Mouse (Mus musculus) cerebellum, postnatal 14 days (tissue): ENCODE measurements at regions not wholly inside any gene's neighbourhood (a gene's known extent, or its start where the extent isn't known, plus 50 kb on each side); places are given as distances from the start of the nearest gene placed in this dataset.

Source experiments
- DNase-seq, 2 experiments: peaks; one replicate each; pipeline ENCODE4 v3.0.0; 2021; ENCODE audit warnings: mixed read lengths in 2 of 2

DNA sequence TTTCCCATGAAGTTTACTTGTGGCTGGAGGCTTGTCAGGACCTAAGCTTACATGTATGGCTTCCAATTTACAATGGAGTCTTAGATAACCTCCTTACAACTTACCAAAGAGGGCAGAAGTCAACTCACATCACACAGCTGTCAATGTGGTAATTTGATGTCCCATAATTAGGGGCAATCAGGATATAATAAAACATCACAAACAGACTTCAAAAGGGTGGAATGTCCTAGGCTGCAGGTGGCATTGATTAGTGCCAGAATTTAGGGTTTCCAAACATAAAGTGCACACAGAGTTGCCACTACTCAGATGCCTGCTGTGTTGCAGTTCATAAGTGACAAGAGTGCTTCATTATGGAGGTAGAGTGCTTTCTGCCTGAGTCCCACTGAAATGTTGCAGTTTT, 227.9 kb downstream of the Rnd3 start:
- DNase-seq: no peak

DNA sequence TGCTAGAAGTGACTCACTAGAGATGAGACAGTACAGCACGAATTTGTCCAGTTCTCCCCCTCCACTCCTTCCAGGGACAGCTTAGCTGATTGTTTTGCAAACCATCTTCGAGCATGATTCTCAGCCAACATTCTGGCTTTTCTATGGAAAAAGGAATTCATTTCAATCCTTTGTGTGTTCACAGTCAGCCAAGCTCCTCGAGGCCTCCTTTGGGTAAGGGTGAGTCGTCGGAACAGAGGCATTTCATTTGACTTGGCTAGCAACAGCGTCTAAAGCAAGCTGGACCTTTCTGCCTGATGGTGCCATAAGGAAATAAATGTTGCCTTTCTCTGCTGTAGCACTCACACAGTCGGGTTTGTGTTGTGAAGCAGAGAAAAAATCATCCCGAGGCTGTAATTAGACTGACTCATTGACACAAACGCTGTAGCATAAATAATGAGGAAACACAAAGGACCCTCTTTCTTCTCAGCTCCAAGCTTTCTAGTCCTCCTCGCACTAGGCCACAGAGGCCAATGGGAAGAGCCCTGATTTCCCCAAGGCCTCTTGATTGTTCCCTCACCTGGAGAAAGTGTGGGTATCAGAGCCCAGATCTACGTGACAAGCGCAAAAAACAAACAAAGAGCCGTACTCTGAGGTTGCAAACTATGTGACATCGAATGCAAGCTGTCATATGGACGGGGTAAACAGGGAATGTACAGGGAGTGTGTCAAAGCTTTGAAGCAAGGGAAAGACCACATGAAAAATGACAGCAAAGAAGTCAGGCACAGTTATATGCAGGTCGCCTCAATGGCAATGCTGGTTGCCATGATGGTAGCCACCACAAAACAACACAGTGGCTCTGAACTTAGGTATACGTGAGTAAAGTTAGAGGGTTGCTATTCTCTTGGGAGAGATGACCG, 232.3 kb downstream of the Rnd3 start:
- DNase-seq: peak in 1 of 2 experiments; percentile 5

DNA sequence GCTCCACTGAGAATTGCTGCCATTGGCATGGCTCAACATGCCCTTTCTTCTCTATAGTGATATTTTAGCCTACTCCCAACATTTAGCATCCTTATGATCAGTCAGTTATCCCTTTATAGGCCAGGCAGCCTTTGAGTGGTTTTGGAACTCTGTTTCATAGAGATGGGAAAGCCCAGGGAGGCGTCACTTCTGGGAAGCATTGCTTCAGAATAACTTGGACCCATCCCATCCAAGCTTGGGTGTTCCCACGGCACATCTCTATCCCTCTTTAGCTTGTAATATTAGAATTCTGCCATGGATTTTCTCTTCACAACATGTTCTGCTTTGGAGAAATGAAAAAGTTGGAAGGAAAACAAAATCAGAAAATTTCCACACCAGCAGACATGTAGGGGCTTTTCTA, 233.8 kb downstream of the Rnd3 start:
- DNase-seq: no peak

DNA sequence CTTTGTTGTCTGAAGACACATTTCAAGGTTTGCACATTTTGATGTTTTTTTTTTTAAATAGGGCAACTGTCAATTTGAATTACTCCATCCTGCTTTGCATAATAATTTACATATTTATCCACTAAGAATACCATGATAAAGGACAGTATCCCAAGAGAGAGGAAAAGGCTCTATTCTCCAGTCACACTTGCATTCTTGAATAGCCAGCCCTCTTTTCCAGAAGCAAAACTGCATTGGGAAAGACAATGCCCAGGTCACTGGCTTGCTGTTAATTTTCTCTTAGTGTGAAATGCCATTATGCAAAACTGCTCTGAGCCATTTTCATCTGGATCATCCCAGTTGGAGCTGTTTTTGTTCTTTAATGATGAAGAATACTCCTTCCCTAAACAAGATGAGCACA, 234.7 kb downstream of the Rnd3 start:
- no peak for DNase-seq

DNA sequence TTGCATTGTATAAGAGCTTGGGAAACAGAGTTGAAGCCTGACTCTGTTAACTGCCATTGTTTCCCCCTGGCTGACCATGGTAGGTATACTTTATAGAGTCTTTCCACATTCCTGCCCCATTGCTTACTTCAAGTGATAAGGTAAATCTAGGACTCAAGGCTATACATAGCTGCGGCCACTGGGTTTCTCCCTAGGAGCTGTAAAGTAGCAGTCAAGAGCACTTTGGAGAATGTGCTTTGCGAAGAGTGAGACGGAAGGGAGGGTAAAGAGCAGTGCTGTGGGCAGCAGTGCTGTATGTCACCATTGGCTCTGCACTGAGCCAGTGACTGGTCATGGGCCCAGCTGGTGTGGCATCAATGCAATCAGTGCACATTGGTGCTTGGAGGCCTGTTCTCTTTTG, 240.1 kb downstream of the Rnd3 start:
- no peak for DNase-seq

DNA sequence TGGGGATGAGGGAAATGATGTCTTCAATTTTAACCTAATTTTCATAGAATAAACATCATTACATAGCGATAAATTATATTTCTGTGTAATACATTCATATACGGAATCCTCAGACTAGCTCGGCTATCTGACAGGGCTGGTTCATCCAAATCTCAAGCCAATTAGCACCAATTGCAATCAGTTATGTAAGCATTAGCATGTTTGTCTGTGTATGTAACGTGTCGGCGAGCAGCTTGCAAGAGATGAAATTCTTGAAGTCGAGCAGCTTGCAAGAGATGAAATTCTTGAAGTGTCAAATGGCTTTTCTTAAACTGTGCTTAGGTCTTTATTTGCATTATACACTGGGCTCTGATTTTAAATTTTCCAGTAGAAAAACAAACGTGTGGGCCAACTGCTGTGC, 246.2 kb downstream of the Rnd3 start:
- no peak for DNase-seq

DNA sequence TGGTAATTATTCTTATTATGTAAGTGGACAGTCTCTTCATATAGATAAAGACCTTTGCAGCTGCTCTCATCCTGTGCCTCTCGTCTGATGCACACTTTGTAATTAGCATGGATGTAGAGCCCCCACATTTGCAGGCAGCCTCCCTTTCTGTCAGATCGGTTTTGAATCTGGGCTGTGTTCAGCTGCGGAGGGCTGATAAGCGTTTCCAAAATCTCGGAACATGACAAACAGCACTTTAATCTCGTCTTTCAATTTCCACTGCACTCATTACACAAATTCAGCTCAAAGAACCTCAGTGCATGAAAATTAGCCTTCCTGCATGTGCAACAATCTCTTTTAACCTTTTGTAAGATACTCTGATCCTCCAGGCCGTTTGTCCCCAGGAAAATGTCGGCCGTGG, 246.7 kb downstream of the Rnd3 start:
- no peak for DNase-seq

DNA sequence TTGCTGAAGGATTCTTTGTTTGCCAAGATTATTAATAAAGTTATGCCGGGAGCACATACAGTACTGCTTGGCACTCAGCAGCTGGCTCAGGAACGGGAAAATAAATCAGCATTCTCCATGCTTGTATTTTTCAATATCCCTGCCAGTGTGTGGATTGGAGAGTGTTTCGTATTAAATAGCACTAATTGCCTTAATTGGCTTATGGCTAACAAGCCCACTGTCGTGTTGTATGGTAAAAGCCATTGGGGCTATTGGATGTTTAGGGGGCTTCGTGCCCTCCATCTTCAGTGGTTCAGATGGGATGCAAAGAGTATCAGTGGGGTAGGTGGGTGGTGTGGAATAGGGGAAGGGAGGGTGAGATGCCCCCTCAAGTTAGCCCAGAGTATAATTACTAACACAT, 259.9 kb downstream of the Rnd3 start:
- no peak for DNase-seq

DNA sequence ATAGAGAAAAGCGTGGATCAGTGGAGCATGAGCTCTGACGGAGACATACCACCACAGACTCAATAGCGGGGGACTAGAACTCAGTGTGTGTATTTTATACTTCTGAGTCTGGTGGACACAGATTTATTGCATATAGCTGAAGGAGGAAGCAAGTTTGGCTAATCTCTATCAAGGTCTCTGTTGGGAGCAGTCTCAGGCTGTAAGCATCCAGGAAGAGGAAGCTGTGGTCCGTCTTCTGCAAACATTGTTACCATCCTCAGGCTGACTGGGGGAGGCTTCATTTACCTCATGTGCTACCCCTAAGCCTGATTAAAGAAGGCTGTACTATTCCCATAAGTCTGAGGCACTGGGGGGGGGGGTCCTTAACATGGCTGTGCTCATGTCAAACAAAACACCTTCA, 261.0 kb downstream of the Rnd3 start:
- DNase-seq: no peak

DNA sequence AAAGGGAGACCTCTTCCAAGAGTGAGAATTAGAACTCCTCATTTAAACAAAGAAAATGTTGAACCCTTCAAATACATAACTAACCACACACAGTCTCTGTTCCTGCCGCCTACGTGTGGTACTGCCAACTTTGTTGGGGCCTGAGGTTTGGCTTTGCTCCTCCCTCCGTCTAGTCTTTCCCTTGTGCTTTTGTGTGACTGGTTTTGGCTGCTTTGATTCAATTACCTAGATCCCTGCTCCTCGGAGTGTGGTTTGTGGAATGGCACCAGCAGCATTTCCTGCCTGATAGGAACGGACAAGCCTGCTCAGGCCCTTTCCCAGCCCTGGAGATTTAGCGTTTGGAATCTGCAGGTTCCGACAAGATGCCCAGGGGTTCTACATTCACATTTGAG, 263.0 kb downstream of the Rnd3 start:
- DNase-seq: peak; percentile 15 to 28

DNA sequence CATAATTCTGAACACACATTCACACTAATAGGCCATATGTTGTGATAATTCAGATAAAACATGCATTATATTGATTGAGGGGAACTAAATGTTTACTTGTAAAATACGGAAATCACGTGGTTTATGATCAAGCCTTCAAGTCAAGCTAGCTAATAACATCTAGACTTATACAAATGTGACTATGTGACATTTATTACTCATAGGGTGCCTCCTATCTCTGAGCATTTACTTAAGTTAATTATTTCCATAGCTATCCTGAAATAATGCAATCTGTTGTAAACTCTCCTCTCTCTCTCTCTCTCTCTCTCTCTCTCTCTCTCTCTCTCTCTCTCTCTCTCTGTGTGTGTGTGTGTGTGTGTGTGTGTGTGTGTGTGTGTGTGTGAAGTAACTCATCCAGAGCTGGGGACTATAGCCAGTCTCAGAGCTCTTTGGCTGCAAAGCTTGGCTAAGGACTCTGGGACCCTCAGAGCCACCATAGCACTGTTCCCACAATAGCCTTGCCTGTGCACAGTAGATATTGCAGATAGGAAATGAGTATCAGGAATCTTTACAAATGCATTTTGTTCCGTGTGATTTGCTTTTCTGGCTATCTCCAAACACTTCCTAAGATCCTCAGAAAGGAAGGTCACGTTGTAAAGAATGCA, 263.5 kb downstream of the Rnd3 start:
- DNase-seq: no peak

DNA sequence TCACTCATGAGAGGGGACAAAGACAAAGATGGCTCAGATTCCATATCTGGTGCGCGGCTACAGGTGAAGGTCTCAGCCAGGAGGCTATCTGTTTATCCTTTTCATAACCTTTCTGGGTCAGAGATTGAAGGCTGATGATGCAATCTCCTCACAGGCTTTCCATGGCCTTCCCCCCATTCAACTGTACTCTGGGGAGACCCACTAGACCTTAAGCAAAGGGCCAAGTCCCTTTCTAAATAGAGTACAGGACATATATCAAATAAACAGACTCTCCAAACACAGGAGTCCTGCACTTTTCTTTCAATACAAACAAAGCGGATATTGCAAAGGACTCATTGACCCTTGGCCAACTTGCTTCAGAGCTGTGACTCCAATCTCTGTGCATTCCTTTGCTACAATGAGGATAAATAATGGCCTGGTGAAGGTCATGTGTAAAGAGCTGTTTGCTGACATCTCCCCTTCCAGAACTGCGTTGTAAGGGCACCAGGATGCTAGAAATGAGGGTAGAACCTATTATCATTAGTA, 267.3 kb downstream of the Rnd3 start:
- DNase-seq: no peak

DNA sequence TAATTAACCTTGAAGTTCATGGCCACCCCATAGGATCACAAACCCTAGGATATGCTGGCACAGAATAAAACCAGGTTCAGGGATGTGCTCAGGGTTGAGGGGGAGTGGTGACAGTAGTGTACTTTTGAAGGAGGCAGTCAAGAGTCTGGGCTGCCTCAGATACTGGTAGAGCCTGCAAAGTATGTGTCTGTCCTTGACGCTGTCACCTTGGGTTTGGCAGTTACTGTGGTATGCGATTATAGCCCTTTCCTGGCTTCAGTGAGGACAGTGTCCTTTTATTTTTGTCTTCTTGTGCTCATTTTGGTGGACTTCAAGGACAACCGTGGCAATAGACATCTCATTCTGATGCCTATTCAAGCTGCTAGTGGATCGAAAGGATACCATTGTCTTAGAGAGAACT, 268.1 kb downstream of the Rnd3 start:
- DNase-seq: no peak

DNA sequence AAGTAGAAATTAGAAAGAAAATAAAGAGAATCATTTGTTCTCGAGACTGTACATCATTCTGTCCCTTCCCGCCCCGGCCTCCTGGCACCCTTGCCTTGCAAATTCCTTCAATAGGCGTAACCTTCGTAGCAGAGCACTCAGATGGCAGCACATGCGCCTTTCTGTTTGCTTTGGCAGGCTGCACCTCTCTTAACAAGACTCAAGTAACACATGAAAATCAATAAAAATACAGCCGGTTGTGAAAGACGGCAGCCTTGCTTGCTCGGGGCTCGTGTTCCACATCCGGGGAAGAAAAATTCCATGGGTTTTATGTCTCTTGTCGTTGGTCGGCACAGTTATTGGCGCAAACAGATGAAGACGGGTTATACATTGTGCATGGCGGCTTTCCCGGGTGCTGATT, 271.2 kb downstream of the Rnd3 start:
- no peak for DNase-seq

DNA sequence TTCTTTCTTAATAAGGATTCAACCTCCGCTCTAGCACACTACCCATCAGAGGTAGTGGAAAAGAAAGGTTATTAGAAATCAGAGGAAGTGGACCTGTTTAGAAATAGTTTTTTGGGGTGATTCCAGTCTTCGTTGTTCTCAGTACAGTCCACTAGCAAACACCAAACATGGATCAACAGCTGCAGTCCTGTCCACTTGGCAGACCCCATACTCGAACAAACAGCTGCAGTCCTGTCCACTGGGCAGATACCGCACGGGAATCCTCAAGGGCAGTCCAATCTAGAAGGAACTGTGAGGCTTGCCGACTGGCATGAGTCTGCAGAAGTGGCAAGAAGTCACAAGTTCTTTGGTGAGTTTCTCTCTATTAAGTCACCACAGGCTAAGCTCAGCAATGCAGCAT, 273.8 kb downstream of the Rnd3 start:
- no peak for DNase-seq

DNA sequence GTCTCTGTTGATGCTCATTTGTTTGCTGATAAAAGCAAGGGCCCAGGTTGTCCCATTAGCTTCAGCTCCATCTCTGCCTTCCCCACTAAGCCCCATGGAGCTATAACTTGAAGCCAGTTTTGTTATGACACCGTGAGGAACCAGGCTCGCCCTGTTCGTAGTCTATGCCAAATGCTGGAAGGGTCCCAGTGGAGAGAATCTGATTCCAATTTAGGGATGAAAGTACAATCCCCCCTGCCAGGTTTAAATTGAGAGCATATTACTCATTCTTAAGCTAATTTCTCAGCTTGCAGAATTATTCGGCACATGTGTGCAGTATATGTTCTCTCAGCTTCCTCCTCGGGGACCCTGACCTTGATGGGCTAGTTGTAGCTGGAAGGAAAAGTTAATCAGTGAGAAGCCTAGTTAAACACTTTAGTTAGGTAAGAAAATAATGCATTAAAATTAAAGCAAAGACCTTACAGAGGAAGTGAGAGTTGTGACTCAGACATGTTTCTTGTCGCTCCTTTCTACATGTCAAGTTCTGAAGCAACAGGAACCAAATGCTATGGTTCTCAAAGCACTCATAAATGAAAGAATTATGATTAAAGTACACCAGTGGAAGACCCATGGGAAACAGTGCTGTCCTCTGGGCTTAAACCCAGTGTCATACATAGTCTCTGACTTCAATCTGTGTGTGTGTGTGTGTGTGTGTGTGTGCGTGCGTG, 295.2 kb downstream of the Rnd3 start:
- DNase-seq: no peak

DNA sequence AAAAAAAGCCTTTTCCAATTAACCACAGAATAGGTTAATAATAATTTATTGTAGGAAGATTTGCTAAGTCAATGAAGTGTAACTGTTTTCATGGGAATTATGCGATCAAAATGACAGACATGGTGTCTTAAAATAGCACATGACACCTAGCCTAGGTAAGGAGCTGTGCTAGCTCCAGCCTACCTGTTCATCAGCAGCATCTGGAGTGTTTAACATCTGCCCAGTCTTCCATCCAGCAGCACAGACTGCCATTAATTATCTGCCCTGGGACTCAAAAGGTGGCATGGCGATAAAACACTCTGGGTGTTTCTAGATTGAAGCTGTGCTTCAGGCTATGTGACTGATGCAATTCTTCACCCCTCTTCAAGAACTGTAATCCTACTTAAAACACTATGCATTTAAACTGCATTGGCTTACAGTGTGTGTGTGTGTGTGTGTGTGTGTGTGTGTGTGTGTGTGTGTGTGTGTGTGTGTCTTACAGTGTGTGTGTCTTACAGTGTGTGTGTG, 296.4 kb downstream of the Rnd3 start:
- DNase-seq: no peak

DNA sequence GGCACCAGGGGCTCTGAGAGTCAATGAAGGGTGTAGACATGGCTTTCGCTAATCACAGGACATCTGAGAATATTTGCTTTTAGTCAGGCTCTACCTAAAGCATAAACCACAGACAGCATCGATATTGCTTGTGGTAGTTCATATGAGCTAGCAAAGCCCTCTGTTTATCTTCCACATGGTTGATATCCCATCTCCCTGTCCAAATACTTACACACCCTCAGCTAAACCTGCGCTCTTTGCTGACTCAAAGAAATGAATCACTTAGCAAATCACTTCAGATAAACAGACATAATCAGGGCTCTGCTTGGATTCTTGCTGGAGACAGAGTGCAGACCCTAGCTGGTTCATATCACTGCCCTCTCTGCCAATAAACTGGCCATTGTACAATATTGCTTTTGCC, 298.8 kb downstream of the Rnd3 start:
- DNase-seq: no peak

DNA sequence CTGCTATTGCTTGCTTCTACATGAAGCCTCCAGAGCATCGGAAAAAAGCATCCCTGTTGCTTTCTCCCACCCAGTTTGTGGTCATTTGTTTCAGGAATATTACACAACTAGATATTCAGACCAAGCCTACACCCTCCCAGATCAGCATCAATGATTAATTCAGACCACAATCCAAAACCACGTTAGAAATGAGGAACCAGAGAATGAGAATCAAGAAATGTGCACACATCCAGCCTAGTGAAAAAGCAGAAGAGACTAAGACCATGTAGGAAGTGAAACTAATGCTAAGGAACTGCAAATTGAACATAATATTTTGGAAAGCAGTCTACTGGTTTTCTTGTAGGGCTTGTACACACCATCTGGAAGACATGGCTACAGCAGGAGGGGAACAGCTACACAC, 307.0 kb downstream of the Rnd3 start:
- DNase-seq: no peak

DNA sequence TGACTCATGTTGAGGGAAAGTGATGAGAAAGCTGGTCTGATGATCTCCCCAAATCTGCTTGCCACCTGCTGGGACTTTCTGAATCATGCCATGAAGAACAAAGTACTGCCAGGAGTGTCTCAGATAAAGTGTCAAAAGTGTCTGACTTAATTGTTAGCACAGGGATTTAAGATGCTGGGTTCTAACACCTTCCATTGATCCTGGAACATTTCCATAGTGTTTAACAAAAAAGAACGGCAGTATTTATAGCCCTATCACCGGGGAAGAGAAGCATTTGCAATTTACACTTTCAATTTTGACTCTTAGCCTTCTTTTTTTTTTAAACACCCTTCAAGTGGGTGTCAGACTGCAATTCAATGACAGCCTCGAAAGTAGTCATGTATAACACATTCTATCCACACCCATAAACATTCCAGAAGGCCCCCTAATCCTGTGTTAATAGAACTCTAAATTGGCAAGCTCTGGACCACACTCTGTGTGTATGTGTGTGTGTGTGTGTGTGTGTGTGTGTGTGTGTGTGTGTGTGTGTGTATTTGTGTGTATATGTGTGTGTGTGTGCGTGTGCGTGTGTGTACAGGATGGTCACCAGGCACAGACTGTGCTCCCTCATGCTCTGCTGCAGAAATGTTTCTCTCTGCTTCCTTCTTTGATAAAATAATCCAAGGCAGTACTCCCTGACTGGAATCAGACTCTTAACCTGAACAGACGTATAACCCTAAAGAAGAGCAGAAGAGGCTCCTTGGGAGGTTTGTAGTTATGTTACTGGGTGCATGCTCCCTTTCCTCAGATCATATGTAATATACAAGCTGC, 313.2 kb downstream of the Rnd3 start:
- DNase-seq: no peak

DNA sequence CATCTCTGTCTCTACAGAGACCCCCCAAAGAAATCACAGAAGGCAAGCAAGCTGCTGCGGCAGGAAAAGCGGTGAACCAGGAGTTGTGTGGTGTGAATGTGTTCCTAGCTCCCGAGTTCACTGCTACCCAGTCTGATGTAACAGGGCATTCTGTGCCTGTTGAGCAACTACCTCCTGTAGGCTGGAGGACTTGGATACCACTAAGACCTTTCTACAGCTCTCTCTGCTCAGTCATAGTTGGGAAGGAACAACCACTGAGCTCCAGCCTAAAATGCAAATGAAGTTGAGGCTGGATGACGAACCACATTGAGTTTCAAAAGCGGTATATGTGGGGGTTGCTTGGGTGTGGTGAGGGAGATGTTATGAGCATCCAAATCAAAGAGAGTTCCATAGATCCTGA, 315.1 kb downstream of the Rnd3 start:
- no peak for DNase-seq

DNA sequence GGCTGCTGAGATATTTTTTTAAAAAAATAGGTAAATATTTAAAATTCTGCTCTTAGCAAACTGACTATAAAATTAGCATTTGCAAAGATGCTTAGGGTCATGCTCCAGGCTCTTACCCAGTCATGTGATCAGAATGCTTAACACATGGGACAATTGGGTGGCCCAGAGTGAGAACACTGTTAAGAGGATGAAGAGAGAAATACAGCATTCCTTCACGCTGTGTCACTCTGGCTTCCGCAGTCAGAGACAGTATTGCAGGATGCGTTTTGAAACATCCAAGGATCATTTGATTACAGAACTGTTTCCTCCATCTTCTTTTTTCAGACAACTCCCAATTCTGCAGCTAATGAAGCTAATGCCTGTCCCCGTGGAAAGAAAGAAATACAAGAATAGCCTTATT, 316.4 kb downstream of the Rnd3 start:
- no peak for DNase-seq
